Mouse (Mus musculus) brain, embryonic 14.5 days (tissue): ENCODE measurements around the gene Tmem81. TPM values are rescaled to one million over a fixed set of nuclear protein-coding genes. Genes with fewer than 3 reads are reported as not detected.

Experiments
- DNase-seq: peaks from one replicate; pipeline ENCODE4 v3.0.0-alpha.2; 2011; ENCODE audit warnings: low read depth
- CTCF ChIP-seq: fragments of 200-500 bp; IDR thresholded peaks from 2 replicates; pipeline ENCODE4 v1.5.1; 2012; ENCODE audit warnings: inconsistent platforms, mild to moderate bottlenecking, moderate library complexity, borderline replicate concordance; ENCODE audit not compliant: insufficient read depth, insufficient read length; ENCODE audit errors: extremely low read depth
- POLR2A ChIP-seq: fragments of 200-500 bp; IDR thresholded peaks from 2 replicates; pipeline ENCODE4 v1.6.1; 2012; ENCODE audit warnings: mild to moderate bottlenecking, inconsistent platforms, borderline replicate concordance; ENCODE audit not compliant: poor library complexity, insufficient read depth, insufficient read length, severe bottlenecking; ENCODE audit errors: extremely low read depth
- polyA plus RNA-seq: library from polyadenylated mRNA; depleted of rRNA; stranded (reverse); fragments of >200 nt; gene quantifications from 2 replicates; pipeline ENCODE4 v1.2.3, GENCODE M21; 2012

The Tmem81 gene
- polyA plus RNA-seq, 1 experiment, result 2.3 TPM

DNA sequence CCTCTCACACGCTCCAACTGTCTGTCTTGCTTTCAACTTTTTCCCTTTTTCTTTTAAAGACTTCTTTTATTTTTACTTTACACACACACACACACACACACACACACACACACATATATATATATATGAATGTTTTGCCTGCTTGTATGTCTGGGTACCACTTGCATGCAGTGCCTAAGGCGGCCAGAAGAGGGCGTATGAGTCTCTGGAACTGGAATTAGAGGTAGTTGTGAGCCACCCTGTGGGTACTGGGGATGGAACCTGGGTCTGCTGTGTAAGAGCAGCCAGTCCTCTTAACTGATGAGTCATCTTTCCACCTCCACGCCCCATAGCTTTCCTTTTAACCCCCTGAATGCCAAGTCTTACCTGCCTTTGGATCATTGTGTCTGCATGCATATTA, 17.9 kb downstream of the Tmem81 start:
- DNase-seq, result no peak
- TF ChIP-seq CTCF (peak; percentile 59; the same call in 1 of the 2 replicates), POLR2A (no peak)

DNA sequence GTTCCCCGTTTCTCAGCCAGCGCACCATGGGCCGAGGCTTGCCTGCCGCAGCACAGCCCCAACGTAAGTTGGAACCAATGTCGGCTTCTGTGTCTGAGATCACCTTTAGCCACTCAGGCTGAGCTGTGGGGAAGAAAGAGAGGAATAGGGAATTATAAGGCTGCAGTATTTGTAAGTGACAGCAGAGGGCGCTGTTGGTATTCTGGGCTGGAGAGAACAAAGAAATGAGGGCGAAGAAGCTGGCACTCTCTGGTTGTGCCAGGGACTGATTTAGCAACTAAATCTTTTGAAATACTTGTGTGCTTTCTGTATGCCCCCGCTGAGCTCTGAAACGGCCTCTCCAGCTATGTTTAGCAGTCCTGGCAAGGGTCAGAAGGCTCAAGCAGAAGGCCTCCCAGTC, 19.8 kb downstream of the Tmem81 start:
- peak; percentile 94 for DNase-seq
- TF ChIP-seq CTCF (peak; percentile 87), POLR2A (no peak)

DNA sequence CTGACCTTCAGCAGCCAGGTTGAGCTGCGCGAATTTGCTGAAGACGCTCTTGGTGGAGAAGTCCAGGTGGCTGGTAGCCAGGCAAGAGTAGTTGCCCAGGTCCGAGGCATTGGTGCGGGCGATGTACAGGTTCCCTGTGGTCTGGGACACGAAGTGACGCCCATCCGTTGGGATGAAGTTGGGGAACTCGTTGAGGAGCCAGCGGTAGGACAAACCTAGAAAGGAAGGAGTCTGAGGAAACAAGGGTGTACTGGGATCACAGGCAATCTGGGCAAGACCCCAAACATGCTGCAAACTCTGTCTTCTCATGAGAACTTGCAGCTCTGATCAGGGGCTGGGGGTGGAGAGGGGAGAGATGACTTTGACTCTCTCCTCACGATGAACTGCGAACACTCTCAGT, 22.0 kb downstream of the Tmem81 start:
- no peak for DNase-seq
- TF ChIP-seq POLR2A (no peak), CTCF (no peak)

DNA sequence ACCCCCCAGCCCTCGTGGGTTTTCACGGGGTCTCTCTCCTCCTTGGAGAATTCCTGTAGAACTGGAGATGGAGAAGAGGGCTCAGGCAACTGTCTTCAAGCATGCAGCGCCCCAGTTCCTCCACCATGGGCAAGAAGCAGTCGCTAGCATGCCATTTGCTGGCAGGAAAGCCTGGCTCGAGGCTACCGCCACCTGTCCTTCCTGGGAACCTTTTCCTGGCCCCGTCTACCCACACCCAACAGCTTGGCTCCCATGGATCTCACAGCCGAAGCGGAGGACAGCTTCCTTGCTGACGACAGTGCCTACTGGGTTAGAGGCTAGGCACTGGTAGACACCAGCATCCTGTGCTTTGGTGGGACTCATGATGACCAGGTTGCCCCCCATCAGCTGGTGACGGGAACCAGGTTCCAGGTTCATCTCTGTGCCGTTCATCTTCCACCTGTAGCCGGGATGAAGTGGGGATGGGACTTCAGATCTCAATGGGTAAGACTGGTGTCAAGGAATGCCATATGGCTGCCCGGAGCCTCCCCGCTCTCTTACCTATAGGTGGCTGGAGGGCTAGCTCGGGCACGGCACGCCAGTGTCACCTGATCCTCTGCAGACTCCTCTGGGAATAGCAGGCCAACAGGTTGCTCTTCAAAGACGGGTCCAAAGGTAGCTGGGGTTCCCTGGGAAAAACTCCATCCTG, 22.8 kb downstream of the Tmem81 start:
- no peak for DNase-seq
- no peak for TF ChIP-seq CTCF
- TF ChIP-seq POLR2A, result no peak

DNA sequence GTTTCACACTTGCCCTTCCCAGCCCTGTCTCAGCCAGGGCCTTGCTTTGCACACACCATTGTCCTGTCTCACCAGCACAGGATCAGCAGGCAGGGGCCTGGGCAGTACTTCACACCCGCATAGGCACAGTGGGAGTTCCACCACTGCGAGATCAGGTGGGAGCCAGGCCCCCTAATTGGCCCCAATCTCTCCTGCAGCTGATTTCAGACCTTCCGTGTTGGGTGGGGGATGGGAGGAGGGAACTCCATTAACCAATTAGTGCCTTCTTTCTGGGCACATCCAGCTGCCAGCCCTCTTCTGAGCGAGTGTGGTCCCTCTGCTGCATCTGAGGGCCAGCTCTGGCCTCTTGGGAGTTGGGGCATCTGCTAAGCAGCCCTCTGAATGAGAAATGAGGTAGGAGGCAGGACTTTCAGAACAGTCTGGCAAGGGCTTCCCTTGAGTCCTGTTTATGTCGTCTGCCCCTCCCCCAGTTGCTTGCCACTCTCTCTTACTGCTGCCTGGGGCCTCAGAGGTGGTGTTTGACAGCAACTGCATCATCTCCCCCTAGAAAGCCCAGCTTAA, 24.7 kb downstream of the Tmem81 start:
- no peak for TF ChIP-seq POLR2A
- no peak for TF ChIP-seq CTCF
- peak; percentile 89 for DNase-seq

DNA sequence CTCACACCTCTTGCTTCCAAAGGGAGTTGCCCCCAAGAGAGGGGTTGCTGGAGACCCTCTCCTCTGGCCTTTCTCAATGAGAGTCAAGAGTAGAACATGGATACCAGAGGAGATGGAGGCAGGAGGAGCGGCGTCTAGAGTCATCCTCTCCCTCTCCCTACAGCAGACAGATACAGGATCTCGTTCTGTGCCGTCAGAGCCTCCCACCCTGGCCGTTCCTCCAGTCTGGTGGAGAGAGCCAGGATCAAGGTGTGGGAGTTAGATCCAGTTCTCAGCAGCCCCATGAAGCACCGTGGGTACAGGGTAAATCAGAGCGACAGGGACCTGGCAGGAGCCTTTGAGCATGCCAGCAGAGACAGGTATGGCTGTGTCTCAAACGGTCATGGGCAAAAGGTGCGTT, 26.5 kb downstream of the Tmem81 start:
- DNase-seq, result no peak
- no peak for TF ChIP-seq POLR2A
- no peak for TF ChIP-seq CTCF

DNA sequence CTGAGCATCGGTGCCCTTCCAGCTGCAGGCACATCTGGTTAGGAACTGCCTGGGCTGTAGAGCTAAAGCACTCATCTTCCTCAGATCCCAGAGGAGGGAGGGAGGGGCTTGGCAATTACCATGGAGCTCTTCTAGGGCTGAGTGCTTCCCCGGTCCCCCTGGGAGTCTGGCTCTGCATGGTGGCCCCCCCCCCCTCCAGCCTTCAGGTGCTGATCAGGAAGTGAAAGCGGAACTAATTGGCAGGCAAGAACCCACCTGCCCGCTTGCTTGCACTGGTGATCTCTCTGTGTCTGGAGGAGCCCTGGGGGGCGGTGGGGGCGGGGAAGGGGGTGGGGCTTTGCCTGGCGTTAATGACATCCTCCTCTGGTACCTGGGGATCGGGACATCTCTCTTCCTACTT, 27.8 kb downstream of the Tmem81 start:
- peak; percentile 67 for DNase-seq
- TF ChIP-seq POLR2A (no peak), CTCF (no peak)

DNA sequence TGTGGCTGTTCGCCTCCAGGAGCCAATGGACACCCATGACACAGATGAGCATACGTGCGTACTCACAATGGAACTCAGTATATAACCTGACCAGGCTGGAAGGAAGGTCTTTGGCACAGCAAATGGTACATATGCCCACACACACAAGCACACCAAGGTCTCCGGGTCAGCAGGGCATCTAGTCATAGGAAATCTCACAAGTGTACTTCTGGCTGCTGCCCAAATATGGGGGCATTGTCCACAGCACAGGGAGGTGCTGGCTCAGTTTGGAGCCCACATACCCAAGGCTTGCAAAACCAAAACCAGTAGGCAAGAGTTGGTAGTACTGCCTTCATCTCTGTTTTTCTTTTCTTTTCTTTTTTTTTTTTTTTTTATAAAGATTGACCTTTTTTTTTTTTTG, 29.5 kb downstream of the Tmem81 start:
- DNase-seq, result no peak
- no peak for TF ChIP-seq POLR2A
- TF ChIP-seq CTCF, result no peak

DNA sequence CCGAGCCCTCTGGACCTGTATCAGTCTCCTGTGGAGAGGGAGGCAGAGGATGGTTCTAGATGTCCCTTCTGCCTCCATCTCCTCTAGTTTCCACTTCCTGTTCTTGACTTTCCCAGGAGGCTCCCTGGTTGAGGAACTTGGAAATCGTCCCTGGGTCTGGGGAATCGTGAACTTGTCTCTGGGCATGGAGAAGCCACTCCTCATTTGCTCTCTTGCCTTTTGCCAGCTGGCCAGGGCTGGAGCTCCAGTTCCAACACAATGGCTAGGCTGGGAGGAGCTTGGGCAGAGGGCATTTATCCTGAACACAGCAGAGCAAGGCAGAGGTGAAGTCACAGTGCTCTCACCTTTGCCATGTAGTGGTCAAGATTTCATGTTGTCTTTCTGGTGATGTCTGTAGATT, 30.4 kb downstream of the Tmem81 start:
- TF ChIP-seq POLR2A, result no peak
- no peak for TF ChIP-seq CTCF
- DNase-seq, result no peak

DNA sequence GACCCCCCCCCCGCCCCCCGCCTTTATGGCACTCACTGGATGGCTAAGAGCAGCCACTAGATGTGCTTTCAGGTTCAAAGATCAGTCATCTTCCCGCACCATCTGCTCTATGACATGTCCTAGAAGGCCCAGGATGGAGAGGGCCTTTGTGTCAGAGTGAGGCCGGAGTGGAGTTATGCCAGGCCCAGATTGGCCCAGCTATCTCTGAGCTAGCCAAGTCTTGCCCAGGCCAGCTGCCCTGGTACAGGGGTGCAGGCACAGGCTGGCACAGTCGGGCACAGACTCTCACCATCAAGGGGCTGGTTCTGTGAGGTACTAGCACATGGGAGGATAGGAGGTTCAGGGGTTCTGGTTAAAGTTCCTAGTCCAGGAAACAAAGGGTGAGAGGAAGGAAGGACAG, 31.7 kb downstream of the Tmem81 start:
- no peak for DNase-seq
- TF ChIP-seq POLR2A, result no peak

DNA sequence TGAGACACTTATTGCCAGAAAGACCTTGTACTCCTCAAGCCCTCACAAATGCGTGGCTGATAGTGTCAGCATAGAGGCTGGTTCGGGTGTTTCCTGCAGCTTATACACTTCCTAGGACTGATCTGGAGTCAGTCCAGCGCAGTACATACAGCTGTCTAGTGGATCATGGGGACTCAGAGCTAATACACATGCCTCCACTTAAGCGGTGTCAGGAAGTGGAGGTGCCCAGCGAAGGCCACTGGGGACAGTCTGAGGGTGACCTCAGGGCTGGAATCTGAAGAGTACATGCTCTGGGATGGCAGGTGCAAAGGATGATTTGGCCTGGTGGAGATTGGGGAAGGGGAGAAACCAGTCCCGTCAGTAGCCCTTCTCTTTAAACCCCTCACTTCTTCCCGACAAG, 34.7 kb downstream of the Tmem81 start:
- TF ChIP-seq POLR2A (no peak), CTCF (no peak)
- DNase-seq, result no peak

DNA sequence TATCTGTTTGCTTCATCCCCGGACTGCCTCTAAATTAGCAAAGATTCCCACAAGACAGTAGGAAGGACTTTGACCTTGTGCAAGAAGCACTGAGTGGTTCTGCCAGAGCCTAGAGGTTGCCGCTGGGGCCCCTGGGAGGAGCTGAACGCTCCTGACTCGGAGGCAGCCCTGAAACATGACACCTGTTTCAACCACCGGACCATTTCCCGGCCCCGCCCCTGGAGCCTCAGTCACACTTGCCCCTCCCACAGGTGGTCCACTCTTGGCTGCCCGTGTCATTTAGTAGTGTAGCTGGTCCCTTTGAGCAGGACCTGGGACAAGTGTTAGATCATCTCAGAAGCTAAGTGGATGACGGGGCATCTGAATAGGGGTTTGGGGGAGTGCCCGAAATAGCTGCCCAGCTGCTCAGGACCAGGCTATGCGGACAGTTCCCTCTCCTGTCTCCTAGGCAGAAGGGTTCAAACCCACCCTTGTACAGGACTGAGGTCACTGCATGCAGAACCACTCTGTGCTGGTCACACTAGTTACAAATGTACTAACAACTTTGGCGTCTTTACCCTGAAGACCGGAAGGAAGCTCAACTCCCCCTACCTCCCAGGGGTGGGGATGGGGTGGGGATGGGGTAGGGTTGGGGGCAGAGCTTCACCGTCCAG, 35.3 kb downstream of the Tmem81 start:
- TF ChIP-seq CTCF (no peak), POLR2A (no peak)
- no peak for DNase-seq
